Mouse (Mus musculus) thymus, postnatal 10 days (tissue): ENCODE measurements around the gene Lnpk.

Experiments used
- DNase-seq, 2 experiments: peaks; one replicate each; pipeline ENCODE4 v3.0.0; 2021; ENCODE audit warnings: low spot score in 2 of 2

The Lnpk gene

GRCm38 (mm10) chr2:74490186-74490585, 89.0 kb downstream of the Lnpk start:
- DNase-seq: no peak

GRCm38 (mm10) chr2:74488443-74488842, 90.8 kb downstream of the Lnpk start:
- DNase-seq: no peak

GRCm38 (mm10) chr2:74482651-74483050, 96.6 kb downstream of the Lnpk start:
- no peak for DNase-seq

- DNase-seq: no peak
Measured at GRCm38 (mm10) chr2:74482086-74482485, 97.1 kb downstream of the Lnpk start.
